Mouse (Mus musculus): ENCODE results near the gene Cypt14. TPM values are rescaled to one million over a fixed set of nuclear protein-coding genes. Genes with fewer than 3 reads are reported as not detected.
"Not testable (repeated sequence)": the region's sequence is repeated elsewhere in the genome, so short reads cannot be mapped to it uniquely, and the experiment has no call there.

Cypt14 gene
- total RNA-seq (2014; rRNA removed) (not detected in 2 replicates), polyA plus RNA-seq (2015; fragmentation: Nextera tagmentation; extraction: Ambion mirVana) (not detected in 2 replicates)

GRCm38 (mm10) chrX:39863504-39863903 lies at the start of gene Cypt14:
Gene Cypt14 (minus strand): TSS chrX:39863604.
- H3K36me3 ChIP-seq (ENCODE audit: insufficient read depth, low read length); H3K27ac ChIP-seq; H3K9me3 ChIP-seq (ENCODE audit: low read length); H3K4me2 ChIP-seq (ENCODE audit: low read depth, low read length); ATAC-seq; DNase-seq (ENCODE audit: low spot score); H3K4me3 ChIP-seq (ENCODE audit: low read length); H3K27me3 ChIP-seq (ENCODE audit: insufficient read depth, low read length); H3K4me1 ChIP-seq (ENCODE audit: insufficient read depth, low read length); H3K9ac ChIP-seq (replicated peaks; ENCODE audit: low read length): not testable (repeated sequence)
- WGBS = 83% methylated on average over 2 of the region's 2 CpGs
